Mouse (Mus musculus) testis, adult 2 months (tissue): ENCODE measurements around the gene Cpsf4l. TPM values are rescaled to one million over a fixed set of nuclear protein-coding genes. Genes with fewer than 3 reads are reported as not detected.
A peak's percentile ranks its signal among the peaks of the same experiment; 100 is the strongest.

Source experiments
- H3K27ac ChIP-seq: fragments of 200-500 bp; 2 replicates; pipeline ENCODE4 v1.5.1; 2012; ENCODE audit warnings: low read depth, low read length; ENCODE audit not compliant: control insufficient read depth, insufficient read depth
- H3K27me3 ChIP-seq: fragments of 200-500 bp; 2 replicates; pipeline ENCODE4 v1.6.1; 2012; ENCODE audit warnings: mild to moderate bottlenecking, low read length, moderate library complexity; ENCODE audit not compliant: control insufficient read depth, insufficient read depth
- H3K36me3 ChIP-seq: fragments of 200-500 bp; 2 replicates; pipeline ENCODE4 v1.6.1; 2012; ENCODE audit warnings: mild to moderate bottlenecking, low read length; ENCODE audit not compliant: control insufficient read depth, insufficient read depth
- H3K4me1 ChIP-seq: fragments of 200-500 bp; 2 replicates; pipeline ENCODE4 v1.6.1; 2012; ENCODE audit warnings: low read length; ENCODE audit not compliant: control insufficient read depth, insufficient read depth
- H3K4me3 ChIP-seq: fragments of 200-500 bp; 2 replicates; pipeline ENCODE4 v1.5.1; 2012; ENCODE audit warnings: low read depth, mild to moderate bottlenecking, low read length, moderate library complexity, mixed read lengths; ENCODE audit not compliant: control insufficient read depth
- CTCF ChIP-seq: fragments of 200-500 bp; IDR thresholded peaks from 2 replicates; pipeline ENCODE4 v1.5.1; 2012; ENCODE audit warnings: low read depth, mild to moderate bottlenecking, inconsistent platforms, low read length, moderate library complexity; ENCODE audit not compliant: control insufficient read depth, insufficient read depth, insufficient replicate concordance
- POLR2A ChIP-seq: fragments of 200-500 bp; IDR thresholded peaks from 2 replicates; pipeline ENCODE4 v1.6.1; 2012; ENCODE audit warnings: low read depth, mild to moderate bottlenecking, inconsistent platforms, low read length, moderate library complexity; ENCODE audit not compliant: control insufficient read depth
- polyA plus RNA-seq: library from polyadenylated mRNA; depleted of rRNA; stranded (reverse); fragments of >200 nt; gene quantifications from 2 replicates; pipeline ENCODE4 v1.2.3, GENCODE M21; 2012; rRNA removed

Cpsf4l gene
- polyA plus RNA-seq, result 74.1 and 80.7 TPM in 2 replicates

GRCm38 (mm10) chr11:113709731-113710256, at the start of gene Cpsf4l:
Gene Cpsf4l (minus strand): TSS chr11:113710017.
- peaks cover 18% of the 10 kb centered on the region for H3K4me1 ChIP-seq
- H3K27ac ChIP-seq, result peak within 1 kb of the TSS; percentile 74
- no peaks in the 10 kb centered on the region for H3K36me3 ChIP-seq
- H3K4me3 ChIP-seq, result peak within 1 kb of the TSS; percentile 75
- no peak for TF ChIP-seq CTCF
- no peak for TF ChIP-seq POLR2A
- H3K27me3 ChIP-seq, result no peaks in the 10 kb centered on the region

- no peak for TF ChIP-seq CTCF
- TF ChIP-seq POLR2A, result no peak
- Histone ChIP-seq H3K4me3 (no peak overlapping the region), H3K36me3 (no peaks in the 10 kb centered on the region), H3K27ac (no peak overlapping the region), H3K27me3 (no peaks in the 10 kb centered on the region), H3K4me1 (peaks cover 6% of the 10 kb centered on the region)
Observed at GRCm38 (mm10) chr11:113758851-113759250, 49.0 kb upstream of the Cpsf4l start.

GRCm38 (mm10) chr11:113756578-113756977, 46.8 kb upstream of the Cpsf4l start:
- H3K27ac ChIP-seq, result no peak overlapping the region
- no peak for TF ChIP-seq CTCF
- no peak for TF ChIP-seq POLR2A
- H3K4me3 ChIP-seq, result no peak overlapping the region
- H3K27me3 ChIP-seq, result no peaks in the 10 kb centered on the region
- H3K4me1 ChIP-seq, result peaks cover 6% of the 10 kb centered on the region
- H3K36me3 ChIP-seq, result no peaks in the 10 kb centered on the region

- Histone ChIP-seq H3K27ac (no peak overlapping the region), H3K27me3 (no peaks in the 10 kb centered on the region), H3K36me3 (no peaks in the 10 kb centered on the region), H3K4me1 (peaks cover 6% of the 10 kb centered on the region), H3K4me3 (no peak overlapping the region)
- TF ChIP-seq CTCF, result no peak
- TF ChIP-seq POLR2A, result no peak
Observed at GRCm38 (mm10) chr11:113755878-113756277, 46.1 kb upstream of the Cpsf4l start.

- Histone ChIP-seq H3K27ac (no peak overlapping the region), H3K27me3 (no peaks in the 10 kb centered on the region)
- TF ChIP-seq POLR2A (no peak), CTCF (no peak)
Observed at GRCm38 (mm10) chr11:113754845-113755244, 45.0 kb upstream of the Cpsf4l start.

GRCm38 (mm10) chr11:113752685-113753430, 43.0 kb upstream of the Cpsf4l start:
- H3K4me3 ChIP-seq, result peak overlapping the region; percentile 94
- peaks cover 26% of the 10 kb centered on the region for H3K4me1 ChIP-seq
- no peaks in the 10 kb centered on the region for H3K27me3 ChIP-seq
- TF ChIP-seq POLR2A (no peak), CTCF (no peak)
- no peaks in the 10 kb centered on the region for H3K36me3 ChIP-seq
- H3K27ac ChIP-seq, result no peak overlapping the region

More at GRCm38 (mm10) chr11:113754845-113755244, 45.0 kb upstream of the Cpsf4l start:
- peaks cover 7% of the 10 kb centered on the region for H3K4me1 ChIP-seq
- H3K36me3 ChIP-seq, result no peaks in the 10 kb centered on the region
- H3K4me3 ChIP-seq, result no peak overlapping the region

- H3K4me1 ChIP-seq, result peaks cover 28% of the 10 kb centered on the region
- peak overlapping the region; percentile 99 for H3K27ac ChIP-seq
- H3K27me3 ChIP-seq, result no peaks in the 10 kb centered on the region
- H3K4me3 ChIP-seq, result peak overlapping the region; percentile 94
- TF ChIP-seq POLR2A, result no peak
- H3K36me3 ChIP-seq, result no peaks in the 10 kb centered on the region
Observed at GRCm38 (mm10) chr11:113752158-113752661, 42.4 kb upstream of the Cpsf4l start.
